Mouse (Mus musculus) layer of hippocampus, postnatal 25 days (tissue): ENCODE measurements around the gene Clca3b. TPM values are rescaled to one million over a fixed set of nuclear protein-coding genes. Genes with fewer than 3 reads are reported as not detected.

Experiments used
- total RNA-seq, 2 experiments: library from RNA; stranded (reverse); gene quantifications; 2 replicates each; pipeline ENCODE4 v1.2.3; 2021

Clca3b gene
- total RNA-seq, 2 experiments from 2014 or later: not detected

Other genes starting within 250 kb of the Clca3b start
- 10 to 100 TPM; 60.2 to 64.9 TPM for gene Sh3glb1, start 129.0 kb downstream of the Clca3b start, total RNA-seq
- gene Clca3a1, start 88.4 kb downstream of the Clca3b start, total RNA-seq: under 1 TPM; 0.19 to 0.30 TPM
- gene Clca3a2, start 29.9 kb downstream of the Clca3b start, total RNA-seq: not detected
- not detected for gene Clca4b, start 83.2 kb upstream of the Clca3b start, total RNA-seq
- not detected for gene Clca4a, start 125.7 kb upstream of the Clca3b start, total RNA-seq
- gene Clca1, start 183.4 kb upstream of the Clca3b start, total RNA-seq: not detected